Mouse (Mus musculus) bone marrow macrophage, adult 2 months (primary cell): ENCODE measurements around the gene Unkl.

Experiments
- CTCF ChIP-seq: IDR thresholded peaks from 2 replicates; pipeline ENCODE4 v1.5.1; 2012; ENCODE audit warnings: low read depth, mild to moderate bottlenecking, low read length, moderate library complexity
- POLR2A ChIP-seq: IDR thresholded peaks from 2 replicates; pipeline ENCODE4 v1.6.1; 2012; ENCODE audit warnings: mild to moderate bottlenecking, low read depth, low read length, borderline replicate concordance

DNA sequence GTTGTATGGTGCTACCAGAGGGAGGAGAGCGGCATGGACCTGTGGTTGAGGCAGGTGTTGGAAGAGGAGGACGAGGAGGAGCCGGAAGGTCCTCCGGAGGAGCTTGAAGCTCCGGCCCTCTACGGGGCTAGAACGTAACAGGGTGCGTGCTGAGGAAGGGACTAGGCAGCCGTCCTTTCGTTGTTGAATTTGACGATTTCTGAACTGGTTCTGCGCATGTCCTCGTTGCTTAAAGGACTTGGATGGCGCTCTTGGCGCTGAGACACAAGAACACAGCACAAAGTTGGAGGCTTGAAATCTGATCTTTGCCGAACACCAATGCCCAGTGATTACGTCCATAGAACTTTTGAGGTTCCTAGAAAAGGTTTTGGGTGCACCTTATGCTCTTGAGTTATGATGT lies 3.2 kb upstream of the Unkl start:
- TF ChIP-seq POLR2A = no peak
- TF ChIP-seq CTCF = no peak
